Mouse (Mus musculus): ENCODE results near the gene Taf11.

The Taf11 gene

GRCm38 (mm10) chr17:27922174-27922712, 12.6 kb upstream of the Taf11 start:
- no peak for DNase-seq (ENCODE audit: low spot score in 2 of 2)

GRCm38 (mm10) chr17:27920676-27921075, 11.0 kb upstream of the Taf11 start:
- DNase-seq (ENCODE audit: low spot score in 2 of 2), result no peak

DNA sequence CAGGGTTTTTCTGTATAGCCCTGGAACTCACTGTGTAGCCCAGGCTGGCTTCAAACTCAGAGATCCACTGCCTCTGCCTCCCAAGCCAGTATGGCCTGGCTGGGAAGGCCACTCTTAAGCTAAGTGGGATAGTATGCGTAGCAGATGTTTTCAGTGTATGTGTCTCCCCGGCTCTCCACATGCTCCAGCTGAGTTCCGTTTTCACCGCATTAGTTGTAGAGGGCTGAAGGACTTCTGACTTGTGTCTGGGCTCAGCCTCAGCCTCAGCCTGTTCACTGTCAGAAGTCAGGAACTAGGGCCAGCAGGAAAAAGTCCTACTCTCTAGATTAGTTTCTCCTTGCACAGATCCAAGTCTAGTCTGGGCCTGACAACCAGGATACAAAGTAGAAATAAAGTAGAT, 6.7 kb upstream of the Taf11 start:
- no peak for DNase-seq (ENCODE audit: low spot score in 2 of 2)

- no peak for DNase-seq (ENCODE audit: low spot score in 2 of 2)
Measured at GRCm38 (mm10) chr17:27914742-27915141, 5.1 kb upstream of the Taf11 start.

GRCm38 (mm10) chr17:27911371-27911770, 1.7 kb upstream of the Taf11 start:
- no peak for DNase-seq (ENCODE audit: low spot score in 2 of 2)

DNA sequence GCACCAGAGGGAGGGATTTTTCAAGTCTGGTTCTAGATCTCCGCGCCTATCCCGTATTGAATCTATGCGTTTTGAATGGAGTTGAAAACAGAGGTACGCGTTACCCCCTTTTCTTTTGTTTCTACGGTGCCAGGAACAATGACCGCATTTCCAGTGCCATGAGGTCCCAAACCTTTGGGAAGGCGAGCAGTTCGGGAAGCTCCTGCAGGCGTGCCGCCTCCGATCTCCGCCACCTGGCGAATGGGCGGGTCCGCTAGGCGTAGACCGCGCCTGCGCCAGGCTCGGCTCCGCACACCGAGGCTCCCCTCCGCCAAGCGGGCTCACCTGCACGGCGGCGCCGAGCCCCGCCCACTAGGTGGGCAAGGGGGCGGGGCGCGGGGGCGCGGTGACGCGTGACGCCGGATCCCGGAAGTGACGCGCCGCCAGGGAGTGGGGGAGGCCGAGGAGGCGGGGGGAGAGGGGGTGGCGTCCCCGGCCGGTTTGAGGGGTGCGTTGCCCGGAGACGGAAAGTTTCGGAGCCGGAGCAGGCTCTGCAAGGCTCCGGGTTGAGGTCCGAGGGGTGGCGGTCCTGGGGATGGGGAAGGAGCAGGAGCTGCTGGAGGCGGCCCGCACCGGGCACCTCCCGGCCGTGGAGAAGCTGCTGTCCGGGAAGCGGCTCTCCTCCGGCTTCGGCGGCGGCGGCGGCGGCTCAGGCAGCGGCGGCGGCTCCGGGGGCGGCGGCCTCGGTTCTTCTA, 589 bp downstream of the Taf11 start, which contains the start of gene Anks1:
TSS of gene Anks1 (plus strand) at position 419 of the 734 bp plus-strand sequence.
- DNase-seq (ENCODE audit: low spot score in 2 of 2), result peak; percentile 57 to 73

DNA sequence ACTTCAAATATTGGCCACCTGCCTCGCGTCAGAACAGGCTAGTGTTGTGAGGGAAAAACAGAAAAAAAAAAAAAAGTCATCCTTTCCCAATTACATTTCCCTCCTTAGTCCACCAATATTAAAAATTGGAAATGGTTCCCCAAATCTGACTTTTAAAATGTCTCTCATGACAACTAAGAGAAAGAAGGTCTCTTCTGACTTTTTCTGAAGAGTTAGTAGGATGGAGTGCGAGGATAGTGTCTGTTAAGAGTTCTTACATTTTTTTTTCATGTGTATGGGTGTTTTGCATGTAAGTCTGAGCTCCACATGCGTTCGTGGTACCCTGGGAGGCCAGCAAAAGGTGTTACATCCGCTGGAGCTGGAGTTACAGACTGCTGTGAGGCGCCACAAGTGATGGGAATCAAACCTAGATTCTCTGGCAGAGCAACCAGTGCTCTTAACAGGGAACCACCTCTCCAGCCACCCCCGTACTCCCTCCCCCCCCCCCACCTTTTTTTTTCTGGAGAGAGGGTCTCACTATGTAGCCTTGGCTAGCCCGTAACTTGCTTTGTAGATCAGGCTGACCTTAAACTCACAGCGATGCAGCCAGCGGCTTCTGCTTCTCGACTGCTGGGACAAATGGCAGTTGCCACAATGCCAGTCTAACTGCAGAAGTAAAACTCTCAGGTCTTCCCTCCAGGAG, 1.3 kb downstream of the Taf11 start:
- no peak for DNase-seq (ENCODE audit: low spot score in 2 of 2)

DNA sequence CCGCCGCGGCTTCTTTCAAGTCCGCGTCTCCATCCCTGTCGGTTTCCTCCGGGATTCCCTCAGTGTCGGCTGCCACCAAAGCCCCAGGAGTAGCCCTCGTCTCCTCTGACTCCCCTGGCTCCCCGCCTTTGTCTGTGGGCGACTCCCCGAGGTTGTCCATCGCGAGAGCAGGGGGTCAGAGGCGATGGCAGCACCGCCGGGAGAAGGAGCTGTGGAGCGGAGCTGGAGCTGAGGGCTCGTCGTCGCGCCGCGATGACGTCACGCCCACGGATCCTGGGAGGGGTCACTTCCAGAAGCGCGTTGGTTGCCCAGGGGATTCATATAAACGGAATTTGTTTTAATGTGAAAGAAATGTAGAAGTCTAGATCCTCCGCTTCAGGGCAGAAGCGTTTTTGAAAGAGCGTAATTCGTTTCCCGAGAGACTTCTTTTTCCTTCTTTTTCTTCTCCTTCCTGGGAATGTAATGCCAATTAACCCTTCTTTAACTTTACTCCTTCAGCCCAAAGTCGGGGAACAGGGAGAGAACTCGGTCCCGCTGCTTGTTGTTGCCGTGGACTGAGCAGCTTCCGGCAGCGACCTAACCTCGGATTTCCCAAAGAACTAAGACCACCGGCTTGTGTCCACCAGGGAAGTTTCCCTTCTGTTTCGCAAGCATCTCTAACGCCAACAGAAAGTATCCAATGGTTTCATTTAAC, 2.0 kb downstream of the Taf11 start:
- peak; percentile 87 to 92 for DNase-seq (ENCODE audit: low spot score in 2 of 2)

DNA sequence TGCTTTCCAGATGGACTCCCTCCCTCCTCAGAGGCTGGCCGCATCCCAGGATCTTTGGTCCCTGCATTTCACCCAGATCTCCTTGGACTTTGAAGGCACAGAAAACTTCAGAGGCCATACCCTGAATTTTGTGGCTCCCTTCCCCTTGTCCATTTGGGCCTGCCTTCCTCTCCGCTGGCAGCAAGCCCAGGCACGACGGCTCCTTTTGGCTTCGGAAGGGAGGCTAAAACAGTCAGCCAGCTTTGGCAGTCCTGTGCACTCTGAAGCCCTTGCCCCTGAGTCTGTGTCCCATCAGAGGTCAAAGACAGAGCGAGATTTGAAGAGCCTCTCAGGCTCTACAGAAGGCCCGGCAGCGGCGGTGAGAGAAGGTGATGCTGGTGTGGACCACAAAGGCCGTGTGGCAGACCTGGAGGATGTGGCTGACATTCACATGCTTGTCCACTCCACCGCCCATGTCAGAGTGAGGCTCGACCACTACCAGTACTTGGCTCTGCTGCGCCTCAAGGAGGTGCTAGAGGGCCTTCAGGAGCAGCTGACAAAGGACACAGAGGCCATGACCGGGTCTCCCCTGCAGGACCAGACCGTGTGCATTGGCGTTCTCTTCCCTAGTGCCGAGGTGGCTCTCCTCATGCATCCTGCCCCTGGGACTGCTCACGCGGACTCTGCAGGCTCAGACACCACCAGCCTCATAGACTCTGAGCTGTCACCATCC, 23.0 kb downstream of the Taf11 start:
- DNase-seq (ENCODE audit: low spot score in 2 of 2), result no peak

- DNase-seq (ENCODE audit: low spot score in 2 of 2), result no peak
Measured at GRCm38 (mm10) chr17:27883994-27884393, 25.6 kb downstream of the Taf11 start.

DNA sequence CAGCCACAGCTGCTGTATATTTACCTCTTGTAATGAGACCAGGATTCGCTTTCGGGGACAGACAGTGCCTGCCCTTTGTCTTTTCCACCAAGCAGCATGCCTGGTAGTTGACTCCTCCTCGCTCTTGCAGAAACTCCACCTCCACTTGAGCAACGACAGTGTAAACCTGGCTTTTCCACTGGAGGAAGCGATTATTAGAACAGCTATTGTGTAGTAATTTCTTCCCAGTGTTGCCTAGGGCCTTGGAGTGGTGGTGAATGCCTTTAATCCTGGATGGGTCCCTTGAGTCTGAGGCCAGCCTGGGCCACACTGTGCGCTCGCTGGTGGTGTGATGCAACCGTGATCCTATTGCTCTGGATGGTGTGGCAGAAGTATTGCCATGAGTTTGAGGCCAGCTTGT, 26.5 kb downstream of the Taf11 start:
- DNase-seq (ENCODE audit: low spot score in 2 of 2), result no peak

DNA sequence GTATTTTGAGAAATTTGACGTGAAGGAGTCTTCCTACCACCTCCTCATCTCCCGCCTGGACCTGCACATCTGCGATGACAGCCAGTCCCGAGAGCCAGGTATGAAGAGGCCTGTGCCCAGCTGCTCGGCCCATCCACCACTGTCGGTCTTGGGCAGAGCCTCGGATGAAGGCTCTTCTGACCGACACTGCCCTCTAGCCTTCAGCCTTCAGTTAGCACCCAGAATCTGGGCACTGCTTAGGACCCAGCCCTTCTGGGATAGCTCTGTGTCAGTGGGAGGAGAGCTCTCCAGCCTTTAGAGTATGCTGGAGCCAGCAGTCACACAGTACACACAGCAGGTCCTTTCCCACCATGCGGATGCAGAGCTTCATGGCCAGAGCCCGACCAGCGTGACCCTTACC, 28.1 kb downstream of the Taf11 start:
- DNase-seq (ENCODE audit: low spot score in 2 of 2), result no peak

DNA sequence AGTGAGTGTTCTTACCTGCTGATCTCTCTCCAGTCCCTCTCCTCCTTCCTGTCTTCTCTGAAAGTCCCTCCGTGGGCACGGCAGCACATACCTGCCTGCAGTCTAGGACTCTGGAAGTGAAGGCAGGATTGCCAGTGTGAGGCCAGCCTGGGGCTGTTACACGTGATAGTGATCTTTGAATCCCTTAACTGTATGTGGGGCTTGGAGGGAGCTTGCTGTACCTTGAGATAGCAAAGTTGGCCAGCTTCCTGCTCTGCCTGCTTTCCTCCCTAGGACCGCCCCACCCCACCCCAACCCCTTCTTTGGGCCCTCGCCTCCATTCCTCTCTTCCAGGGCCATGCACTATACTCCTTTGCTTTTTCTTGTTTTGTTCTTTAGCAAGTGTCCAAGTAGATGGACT, 35.1 kb downstream of the Taf11 start:
- DNase-seq (ENCODE audit: low spot score in 2 of 2), result no peak

DNA sequence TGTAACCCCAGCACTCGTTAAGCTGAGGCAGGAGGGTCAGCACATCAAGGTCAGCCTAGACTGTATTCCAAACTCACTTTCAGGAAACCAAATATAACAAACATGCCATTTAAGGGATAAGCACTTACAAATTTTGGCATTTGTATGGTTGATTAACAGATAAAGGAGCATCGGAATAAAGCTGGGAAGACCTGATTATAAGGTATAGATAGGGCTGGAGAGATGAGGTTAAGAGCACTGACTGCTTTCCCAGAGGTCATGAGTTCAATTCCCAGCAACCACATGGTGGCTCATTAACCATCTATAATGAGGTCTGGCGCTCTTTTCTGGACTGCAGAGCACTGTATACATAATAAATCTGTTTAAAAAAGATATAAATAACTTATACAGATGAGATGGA, 36.1 kb downstream of the Taf11 start:
- no peak for DNase-seq (ENCODE audit: low spot score in 2 of 2)

- no peak for DNase-seq (ENCODE audit: low spot score in 2 of 2)
Measured at GRCm38 (mm10) chr17:27871851-27872250, 37.8 kb downstream of the Taf11 start.

- no peak for DNase-seq (ENCODE audit: low spot score in 2 of 2)
Measured at GRCm38 (mm10) chr17:27866737-27867136, 42.9 kb downstream of the Taf11 start.

GRCm38 (mm10) chr17:27865461-27865860, 44.2 kb downstream of the Taf11 start:
- no peak for DNase-seq (ENCODE audit: low spot score in 2 of 2)

DNA sequence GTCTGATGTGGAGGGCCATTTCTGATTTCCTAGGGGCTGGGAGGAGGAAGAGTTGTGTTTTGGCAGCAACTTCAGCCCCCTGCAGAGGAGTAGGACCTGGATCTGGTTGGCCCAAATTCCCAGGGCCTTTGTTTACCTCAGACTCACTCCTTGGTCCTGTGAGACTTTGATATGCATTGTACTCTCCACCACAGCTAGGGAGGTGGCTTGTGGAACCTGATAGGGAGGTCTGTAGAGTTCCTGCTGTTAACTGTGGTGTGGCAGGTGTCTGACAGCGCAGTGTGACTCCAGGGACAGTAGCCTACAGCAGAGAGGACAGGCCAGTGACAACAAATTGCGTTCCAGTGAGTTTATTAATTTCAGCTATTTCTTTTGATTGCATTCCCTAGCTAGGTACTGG, 50.5 kb downstream of the Taf11 start:
- DNase-seq (ENCODE audit: low spot score in 2 of 2), result no peak

DNA sequence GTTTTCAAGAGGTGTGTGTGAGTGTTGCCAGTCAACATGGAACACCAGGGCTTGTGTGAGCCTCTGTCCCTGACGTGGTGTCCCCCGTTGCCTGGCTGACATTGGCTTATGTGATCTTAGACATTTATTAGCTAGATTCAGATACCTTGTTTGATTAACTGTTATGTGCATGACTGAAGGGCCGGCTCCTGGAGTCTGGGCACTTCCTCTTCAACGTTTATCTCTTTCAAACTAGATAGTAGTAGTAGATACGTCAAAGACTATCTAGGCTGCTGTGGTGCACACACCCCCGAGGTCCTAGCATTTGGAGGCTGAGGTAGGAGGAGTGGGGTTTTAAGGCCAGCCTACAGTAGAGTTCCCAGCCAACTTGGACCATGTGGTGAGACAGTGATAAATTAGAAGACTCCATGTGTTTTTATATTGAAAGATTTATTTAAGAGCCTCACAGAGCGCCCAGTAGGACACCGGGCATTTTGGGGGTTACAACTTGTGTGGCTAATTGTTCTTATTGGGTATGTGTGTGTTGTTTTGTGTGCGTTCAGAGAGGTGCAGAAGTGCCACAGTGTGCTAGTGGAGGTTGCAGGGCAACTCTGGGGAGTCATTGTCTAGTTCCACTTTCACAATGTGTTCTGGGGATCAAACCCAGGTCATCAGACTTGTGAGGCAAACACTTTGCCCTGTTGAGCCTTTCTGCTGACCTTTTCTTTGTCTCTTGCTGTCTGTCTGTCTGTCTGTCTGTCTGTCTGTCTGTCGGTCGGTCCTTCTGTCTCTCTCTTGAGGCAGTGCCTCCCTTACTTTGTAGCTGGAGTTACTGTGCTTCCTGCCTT, 51.8 kb downstream of the Taf11 start:
- DNase-seq (ENCODE audit: low spot score in 2 of 2), result no peak

DNA sequence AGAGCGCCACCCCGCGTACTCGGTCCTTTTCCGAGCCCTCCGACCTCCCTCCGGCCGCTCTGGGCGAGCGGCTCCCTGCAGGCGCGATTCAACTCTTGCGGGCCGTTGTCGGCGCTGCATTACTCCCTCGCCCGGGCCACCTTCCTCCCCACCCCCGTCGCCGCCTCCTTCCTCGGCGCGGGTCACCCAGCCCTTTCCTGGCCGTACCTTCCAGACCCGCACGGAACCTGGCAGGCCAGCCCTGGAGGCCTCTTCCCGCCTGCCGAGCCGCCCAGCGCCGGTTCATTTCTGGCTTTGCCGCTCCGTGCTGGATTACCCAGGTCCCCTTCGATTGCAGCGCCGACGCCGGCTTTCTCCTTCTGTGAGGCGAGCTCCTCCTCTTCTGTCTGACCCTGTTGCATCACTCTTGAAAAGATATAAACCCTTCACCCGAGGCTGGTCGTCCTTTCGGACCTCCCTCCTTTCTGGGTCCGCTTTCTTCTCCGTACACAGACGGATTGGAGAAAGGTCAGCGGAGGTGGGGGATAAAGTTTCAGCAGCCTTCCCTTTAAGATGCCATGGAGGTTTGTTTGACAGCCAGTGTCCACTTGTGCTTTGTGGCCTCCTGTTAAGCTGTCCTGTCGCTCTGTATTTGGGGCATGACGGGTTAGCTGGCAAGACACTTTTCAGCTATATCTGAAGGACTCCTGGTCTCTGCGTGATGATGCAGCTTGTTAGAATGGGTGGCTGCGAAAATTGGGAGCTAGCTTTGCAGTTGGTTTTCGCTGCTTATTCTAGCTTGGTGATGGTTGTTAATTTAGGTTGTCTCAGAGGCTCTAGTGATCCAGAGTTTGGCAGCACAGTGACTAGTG, 52.6 kb downstream of the Taf11 start:
- peak in 1 of 2 experiments; percentile 41 for DNase-seq (ENCODE audit: low spot score in 2 of 2)

All from frontal cortex, postnatal 14 days (tissue).